Mouse (Mus musculus): Measurements from ENCODE around the gene Nodal. TPM values are rescaled to one million over a fixed set of nuclear protein-coding genes. Genes with fewer than 3 reads are reported as not detected.

Nodal gene
- polyA plus RNA-seq, 1 experiment from 2014 or later, result 0.09 TPM

- Histone ChIP-seq H3K9ac (peak overlapping the region; percentile 22; the same call in 1 of the 2 replicates), H3K4me2 (peak overlapping the region; percentile 81), H3K4me1 (replicated peaks) (peaks cover 16% of the 10 kb centered on the region), H3K27me3 (peaks cover 58% of the 10 kb centered on the region), H3K4me3 (peak overlapping the region; percentile 50), H3K27ac (no peak overlapping the region), H3K9me3 (replicated peaks) (no peaks in the 10 kb centered on the region), H3K36me3 (no peaks in the 10 kb centered on the region)
- under 1% methylated on average over 49 of the region's 50 CpGs for WGBS
- no peak; the same call in 1 of the 2 replicates for ATAC-seq (replicated peaks; ENCODE audit: insufficient number of reproducible peaks, insufficient read depth, low FRiP score, low read depth)
These were observed 544 bp downstream of the Nodal start for GRCm38 (mm10) chr10:61418131-61418900.

GRCm38 (mm10) chr10:61419146-61419545 is 1.4 kb downstream of the Nodal start:
- peak overlapping the region; percentile 81 for H3K4me2 ChIP-seq
- no peaks in the 10 kb centered on the region for H3K9me3 ChIP-seq (replicated peaks)
- no peak overlapping the region for H3K27ac ChIP-seq
- H3K27me3 ChIP-seq, result peaks cover 58% of the 10 kb centered on the region
- no peak for ATAC-seq (replicated peaks; ENCODE audit: insufficient number of reproducible peaks, insufficient read depth, low FRiP score, low read depth)
- no peak overlapping the region for H3K9ac ChIP-seq
- 0 out of 2 replicates have a peak overlapping the region, but pooled peaks have one; percentile 4 for H3K4me3 ChIP-seq
- H3K36me3 ChIP-seq, result no peaks in the 10 kb centered on the region
- peaks cover 17% of the 10 kb centered on the region for H3K4me1 ChIP-seq (replicated peaks)
- 11% methylated on average over 20 of the region's 24 CpGs for WGBS

- Histone ChIP-seq H3K27ac (no peak overlapping the region), H3K4me3 (no peak overlapping the region), H3K4me1 (replicated peaks) (peaks cover 25% of the 10 kb centered on the region), H3K9ac (no peak overlapping the region), H3K36me3 (no peaks in the 10 kb centered on the region), H3K27me3 (peaks cover 58% of the 10 kb centered on the region), H3K9me3 (replicated peaks) (no peaks in the 10 kb centered on the region), H3K4me2 (no peak overlapping the region)
- ATAC-seq (replicated peaks; ENCODE audit: insufficient number of reproducible peaks, insufficient read depth, low FRiP score, low read depth), result no peak
- WGBS, result 54% methylated on average over 4 of the region's 4 CpGs
These were observed 2.2 kb downstream of the Nodal start for GRCm38 (mm10) chr10:61420011-61420410.

GRCm38 (mm10) chr10:61422861-61423260 is 5.1 kb downstream of the Nodal start:
- H3K27me3 ChIP-seq, result peaks cover 34% of the 10 kb centered on the region
- no peaks in the 10 kb centered on the region for H3K36me3 ChIP-seq
- no peak overlapping the region for H3K4me3 ChIP-seq
- H3K4me2 ChIP-seq, result no peak overlapping the region
- no peak for ATAC-seq (replicated peaks; ENCODE audit: insufficient number of reproducible peaks, insufficient read depth, low FRiP score, low read depth)
- H3K4me1 ChIP-seq (replicated peaks), result peaks cover 35% of the 10 kb centered on the region
- no peaks in the 10 kb centered on the region for H3K9me3 ChIP-seq (replicated peaks)
- H3K9ac ChIP-seq, result no peak overlapping the region
- H3K27ac ChIP-seq, result no peak overlapping the region
- WGBS, result 82% methylated on average over 12 of the region's 12 CpGs

- Histone ChIP-seq H3K4me3 (no peak overlapping the region), H3K4me2 (no peak overlapping the region), H3K27ac (no peak overlapping the region), H3K9me3 (replicated peaks) (no peaks in the 10 kb centered on the region), H3K9ac (no peak overlapping the region), H3K36me3 (no peaks in the 10 kb centered on the region), H3K27me3 (peaks cover 30% of the 10 kb centered on the region), H3K4me1 (replicated peaks) (peaks cover 31% of the 10 kb centered on the region)
- 61% methylated on average over 10 of the region's 10 CpGs for WGBS
- no peak for ATAC-seq (replicated peaks; ENCODE audit: insufficient number of reproducible peaks, insufficient read depth, low FRiP score, low read depth)
These were observed 5.5 kb downstream of the Nodal start for GRCm38 (mm10) chr10:61423289-61423688.

- ATAC-seq (replicated peaks; ENCODE audit: insufficient number of reproducible peaks, insufficient read depth, low FRiP score, low read depth), result no peak; the same call in 1 of the 2 replicates
These were observed 6.7 kb downstream of the Nodal start for GRCm38 (mm10) chr10:61424500-61424899.

GRCm38 (mm10) chr10:61425047-61425446 is 7.3 kb downstream of the Nodal start:
- Histone ChIP-seq H3K4me3 (no peak overlapping the region), H3K27me3 (peaks cover 13% of the 10 kb centered on the region), H3K9ac (no peak overlapping the region), H3K9me3 (replicated peaks) (no peaks in the 10 kb centered on the region), H3K4me1 (replicated peaks) (peaks cover 21% of the 10 kb centered on the region), H3K27ac (no peak overlapping the region), H3K4me2 (no peak overlapping the region), H3K36me3 (peaks cover 4% of the 10 kb centered on the region)
- 67% methylated on average over 2 of the region's 2 CpGs for WGBS
- ATAC-seq (replicated peaks; ENCODE audit: insufficient number of reproducible peaks, insufficient read depth, low FRiP score, low read depth), result no peak

More at GRCm38 (mm10) chr10:61424500-61424899, 6.7 kb downstream of the Nodal start:
- 18% methylated on average over 7 of the region's 7 CpGs for WGBS
- Histone ChIP-seq H3K36me3 (no peaks in the 10 kb centered on the region), H3K4me1 (replicated peaks) (peaks cover 21% of the 10 kb centered on the region), H3K9ac (no peak overlapping the region), H3K4me3 (no peak overlapping the region), H3K9me3 (replicated peaks) (no peaks in the 10 kb centered on the region), H3K27me3 (peaks cover 18% of the 10 kb centered on the region), H3K4me2 (peak overlapping the region; percentile 43), H3K27ac (peak overlapping the region; percentile 13; the same call in 1 of the 2 replicates)

GRCm38 (mm10) chr10:61426251-61426757 is 8.5 kb downstream of the Nodal start:
- ATAC-seq (replicated peaks; ENCODE audit: insufficient number of reproducible peaks, insufficient read depth, low FRiP score, low read depth), result peak; percentile 56; the same call in 1 of the 2 replicates
- 28% methylated on average over 2 of the region's 2 CpGs for WGBS
- H3K27ac ChIP-seq, result peak overlapping the region; percentile 39

GRCm38 (mm10) chr10:61427951-61428350 is 10.2 kb downstream of the Nodal start:
- Histone ChIP-seq H3K36me3 (peaks cover 25% of the 10 kb centered on the region), H3K9ac (no peak overlapping the region), H3K4me2 (no peak overlapping the region), H3K27me3 (0 out of 2 replicates have a peak, but pooled peaks cover 3% of the 10 kb centered on the region), H3K4me1 (replicated peaks) (peaks cover 21% of the 10 kb centered on the region), H3K27ac (no peak overlapping the region), H3K4me3 (no peak overlapping the region), H3K9me3 (replicated peaks) (no peaks in the 10 kb centered on the region)
- 90% methylated on average over 6 of the region's 6 CpGs for WGBS
- no peak for ATAC-seq (replicated peaks; ENCODE audit: insufficient number of reproducible peaks, insufficient read depth, low FRiP score, low read depth)

More at GRCm38 (mm10) chr10:61426251-61426757, 8.5 kb downstream of the Nodal start:
- H3K4me3 ChIP-seq, result no peak overlapping the region
- H3K27me3 ChIP-seq, result 0 out of 2 replicates have a peak, but pooled peaks cover 4% of the 10 kb centered on the region
- no peak overlapping the region for H3K4me2 ChIP-seq
- H3K9ac ChIP-seq, result no peak overlapping the region
- peaks cover 17% of the 10 kb centered on the region for H3K36me3 ChIP-seq
- no peaks in the 10 kb centered on the region for H3K9me3 ChIP-seq (replicated peaks)
- H3K4me1 ChIP-seq (replicated peaks), result peaks cover 21% of the 10 kb centered on the region

GRCm38 (mm10) chr10:61428416-61428815 is 10.6 kb downstream of the Nodal start:
- Histone ChIP-seq H3K9ac (no peak overlapping the region), H3K9me3 (replicated peaks) (no peaks in the 10 kb centered on the region), H3K4me2 (no peak overlapping the region), H3K27me3 (no peaks in the 10 kb centered on the region), H3K4me3 (no peak overlapping the region), H3K4me1 (replicated peaks) (peaks cover 21% of the 10 kb centered on the region), H3K36me3 (peaks cover 29% of the 10 kb centered on the region), H3K27ac (no peak overlapping the region)
- 63% methylated on average over 4 of the region's 4 CpGs for WGBS
- no peak for ATAC-seq (replicated peaks; ENCODE audit: insufficient number of reproducible peaks, insufficient read depth, low FRiP score, low read depth)

- H3K27me3 ChIP-seq, result no peaks in the 10 kb centered on the region
- no peak overlapping the region for H3K9ac ChIP-seq
- no peak for ATAC-seq (replicated peaks; ENCODE audit: insufficient number of reproducible peaks, insufficient read depth, low FRiP score, low read depth)
- H3K27ac ChIP-seq, result no peak overlapping the region
- 92% methylated on average over 5 of the region's 5 CpGs for WGBS
- H3K36me3 ChIP-seq, result peaks cover 35% of the 10 kb centered on the region
- no peak overlapping the region for H3K4me2 ChIP-seq
- no peak overlapping the region for H3K4me3 ChIP-seq
- H3K4me1 ChIP-seq (replicated peaks), result peaks cover 19% of the 10 kb centered on the region
- H3K9me3 ChIP-seq (replicated peaks), result no peaks in the 10 kb centered on the region
These were observed 11.3 kb downstream of the Nodal start for GRCm38 (mm10) chr10:61429043-61429442.
